Mouse (Mus musculus) liver, embryonic 12.5 days (tissue): ENCODE data around the gene Synpo2. TPM values are rescaled to one million over a fixed set of nuclear protein-coding genes. Genes with fewer than 3 reads are reported as not detected.
A peak's percentile ranks its signal among the peaks of the same experiment; 100 is the strongest.

ENCODE experiments used
- ATAC-seq: fragments of 200-750 bp; cut with Nextera tagmentation; 2 replicates; pipeline ENCODE4 v1.8.0; 2017; ENCODE audit warnings: moderate number of reproducible peaks, mild to moderate bottlenecking, moderate library complexity
- H3K27ac ChIP-seq: fragments of 300-500 bp; sonication (generic); 2 replicates; pipeline ENCODE4 v1.5.1; 2016; ENCODE audit warnings: mild to moderate bottlenecking
- H3K27me3 ChIP-seq: fragments of 300-500 bp; sonication (generic); replicated peaks from 2 replicates; pipeline ENCODE4 v1.6.1; 2016; ENCODE audit warnings: mild to moderate bottlenecking, moderate library complexity
- H3K36me3 ChIP-seq: fragments of 300-500 bp; sonication (generic); 2 replicates; pipeline ENCODE4 v1.6.1; 2016; ENCODE audit warnings: mild to moderate bottlenecking, moderate library complexity
- H3K4me1 ChIP-seq: fragments of 300-500 bp; sonication (generic); 2 replicates; pipeline ENCODE4 v1.6.1; 2016
- H3K4me2 ChIP-seq: fragments of 300-500 bp; sonication (generic); 2 replicates; pipeline ENCODE4 v1.6.1; 2016; ENCODE audit warnings: mild to moderate bottlenecking, moderate library complexity
- H3K4me3 ChIP-seq: fragments of 300-500 bp; sonication (generic); 2 replicates; pipeline ENCODE4 v1.5.1; 2016; ENCODE audit warnings: mild to moderate bottlenecking, moderate library complexity
- H3K9ac ChIP-seq: fragments of 300-500 bp; sonication (generic); 2 replicates; pipeline ENCODE4 v1.6.1; 2016; ENCODE audit warnings: mild to moderate bottlenecking, moderate library complexity
- H3K9me3 ChIP-seq: fragments of 300-500 bp; sonication (generic); replicated peaks from 2 replicates; pipeline ENCODE4 v1.6.1; 2016; ENCODE audit warnings: mild to moderate bottlenecking, moderate library complexity
- WGBS: fragments of 180-500 bp; shearing (Covaris S2); methylation state at CpG from one replicate; pipeline ENCODE4 v1.1.7; 2016; ENCODE audit not compliant: insufficient replicate concordance; 5-methylcytosine and 5-hydroxymethylcytosine counted together
- polyA plus RNA-seq: library from polyadenylated mRNA; unstranded; fragments of >200 nt; fragmentation: Nextera tagmentation; extraction: Ambion mirVana; gene quantifications from 2 replicates; pipeline ENCODE4 v1.2.1, GENCODE M21; 2016

The Synpo2 gene
- polyA plus RNA-seq, 1 experiment from 2014 or later, result 0.89 TPM

GRCm38 (mm10) chr3:123073351-123073750 is 162.6 kb downstream of the Synpo2 start:
- H3K9me3 ChIP-seq, result no peaks in the 10 kb centered on the region
- 0 out of 2 replicates have a peak, but pooled peaks cover 4% of the 10 kb centered on the region for H3K4me1 ChIP-seq
- no peaks in the 10 kb centered on the region for H3K36me3 ChIP-seq
- H3K27me3 ChIP-seq, result no peaks in the 10 kb centered on the region
- no peak overlapping the region for H3K9ac ChIP-seq
- H3K27ac ChIP-seq, result no peak overlapping the region
- no peak overlapping the region for H3K4me2 ChIP-seq
- no peak for ATAC-seq
- no peak overlapping the region for H3K4me3 ChIP-seq

GRCm38 (mm10) chr3:123072472-123072871 is 163.5 kb downstream of the Synpo2 start:
- no peaks in the 10 kb centered on the region for H3K9me3 ChIP-seq
- 0 out of 2 replicates have a peak, but pooled peaks cover 4% of the 10 kb centered on the region for H3K4me1 ChIP-seq
- H3K36me3 ChIP-seq, result no peaks in the 10 kb centered on the region
- no CpG with 5 or more reads among the region's 1 CpGs for WGBS
- H3K27ac ChIP-seq, result no peak overlapping the region
- ATAC-seq, result no peak
- H3K27me3 ChIP-seq, result no peaks in the 10 kb centered on the region
- H3K4me2 ChIP-seq, result no peak overlapping the region
- no peak overlapping the region for H3K9ac ChIP-seq
- H3K4me3 ChIP-seq, result no peak overlapping the region

GRCm38 (mm10) chr3:123070996-123071395 is 165.0 kb downstream of the Synpo2 start:
- no peak for ATAC-seq
- 67% methylated on average over 1 of the region's 1 CpGs for WGBS
- no peak overlapping the region for H3K27ac ChIP-seq

GRCm38 (mm10) chr3:123066836-123067235 is 169.1 kb downstream of the Synpo2 start:
- H3K4me2 ChIP-seq, result no peak overlapping the region
- 82% methylated on average over 7 of the region's 7 CpGs for WGBS
- H3K4me3 ChIP-seq, result no peak overlapping the region
- H3K27me3 ChIP-seq, result no peaks in the 10 kb centered on the region
- H3K36me3 ChIP-seq, result no peaks in the 10 kb centered on the region
- H3K9ac ChIP-seq, result no peak overlapping the region
- ATAC-seq, result no peak
- no peaks in the 10 kb centered on the region for H3K9me3 ChIP-seq
- H3K27ac ChIP-seq, result no peak overlapping the region
- H3K4me1 ChIP-seq, result 0 out of 2 replicates have a peak, but pooled peaks cover 4% of the 10 kb centered on the region

More at GRCm38 (mm10) chr3:123070996-123071395, 165.0 kb downstream of the Synpo2 start:
- no peak overlapping the region for H3K4me2 ChIP-seq
- no peaks in the 10 kb centered on the region for H3K27me3 ChIP-seq
- H3K9me3 ChIP-seq, result no peaks in the 10 kb centered on the region
- H3K9ac ChIP-seq, result no peak overlapping the region
- H3K36me3 ChIP-seq, result no peaks in the 10 kb centered on the region
- H3K4me1 ChIP-seq, result 0 out of 2 replicates have a peak, but pooled peaks cover 4% of the 10 kb centered on the region
- no peak overlapping the region for H3K4me3 ChIP-seq

GRCm38 (mm10) chr3:123065466-123065865 is 170.5 kb downstream of the Synpo2 start:
- H3K27ac ChIP-seq, result no peak overlapping the region
- WGBS, result 60% methylated on average over 5 of the region's 5 CpGs

GRCm38 (mm10) chr3:123064186-123064585 is 171.8 kb downstream of the Synpo2 start:
- Histone ChIP-seq H3K27me3 (no peaks in the 10 kb centered on the region), H3K9ac (no peak overlapping the region), H3K4me1 (no peaks in the 10 kb centered on the region), H3K4me2 (peak overlapping the region; percentile 6; the same call in 1 of the 2 replicates), H3K4me3 (no peak overlapping the region), H3K9me3 (no peaks in the 10 kb centered on the region), H3K36me3 (no peaks in the 10 kb centered on the region), H3K27ac (no peak overlapping the region)
- ATAC-seq, result no peak
- WGBS, result 38% methylated on average over 5 of the region's 5 CpGs

More at GRCm38 (mm10) chr3:123065466-123065865, 170.5 kb downstream of the Synpo2 start:
- no peaks in the 10 kb centered on the region for H3K36me3 ChIP-seq
- no peaks in the 10 kb centered on the region for H3K9me3 ChIP-seq
- H3K9ac ChIP-seq, result no peak overlapping the region
- H3K4me2 ChIP-seq, result no peak overlapping the region
- no peak for ATAC-seq
- H3K4me3 ChIP-seq, result no peak overlapping the region
- no peaks in the 10 kb centered on the region for H3K27me3 ChIP-seq
- H3K4me1 ChIP-seq, result no peaks in the 10 kb centered on the region

GRCm38 (mm10) chr3:123061931-123062330 is 174.0 kb downstream of the Synpo2 start:
- Histone ChIP-seq H3K9ac (no peak overlapping the region), H3K4me1 (no peaks in the 10 kb centered on the region), H3K27ac (no peak overlapping the region), H3K4me3 (no peak overlapping the region), H3K4me2 (no peak overlapping the region), H3K27me3 (no peaks in the 10 kb centered on the region), H3K9me3 (no peaks in the 10 kb centered on the region), H3K36me3 (no peaks in the 10 kb centered on the region)
- no peak for ATAC-seq
- 59% methylated on average over 2 of the region's 2 CpGs for WGBS

- Histone ChIP-seq H3K27me3 (no peaks in the 10 kb centered on the region), H3K4me1 (no peaks in the 10 kb centered on the region), H3K27ac (no peak overlapping the region), H3K9me3 (no peaks in the 10 kb centered on the region), H3K36me3 (no peaks in the 10 kb centered on the region), H3K4me2 (no peak overlapping the region), H3K4me3 (no peak overlapping the region), H3K9ac (no peak overlapping the region)
- WGBS, result 69% methylated on average over 1 of the region's 1 CpGs
- no peak for ATAC-seq
Observed at GRCm38 (mm10) chr3:123058832-123059231, 177.1 kb downstream of the Synpo2 start.

GRCm38 (mm10) chr3:123054178-123054577 is 181.8 kb downstream of the Synpo2 start:
- no peaks in the 10 kb centered on the region for H3K9me3 ChIP-seq
- no peaks in the 10 kb centered on the region for H3K27me3 ChIP-seq
- H3K4me3 ChIP-seq, result no peak overlapping the region
- ATAC-seq, result no peak
- H3K36me3 ChIP-seq, result no peaks in the 10 kb centered on the region
- no peak overlapping the region for H3K4me2 ChIP-seq
- no peaks in the 10 kb centered on the region for H3K4me1 ChIP-seq
- WGBS, result 78% methylated on average over 5 of the region's 5 CpGs
- no peak overlapping the region for H3K27ac ChIP-seq
- no peak overlapping the region for H3K9ac ChIP-seq

- H3K4me2 ChIP-seq, result no peak overlapping the region
- no peaks in the 10 kb centered on the region for H3K9me3 ChIP-seq
- H3K27me3 ChIP-seq, result no peaks in the 10 kb centered on the region
- H3K4me1 ChIP-seq, result no peaks in the 10 kb centered on the region
- H3K36me3 ChIP-seq, result no peaks in the 10 kb centered on the region
- H3K4me3 ChIP-seq, result no peak overlapping the region
- H3K9ac ChIP-seq, result no peak overlapping the region
- WGBS, result 51% methylated on average over 8 of the region's 8 CpGs
- no peak for ATAC-seq
- no peak overlapping the region for H3K27ac ChIP-seq
Observed at GRCm38 (mm10) chr3:123053192-123053938, 182.6 kb downstream of the Synpo2 start.

- H3K4me3 ChIP-seq, result no peak overlapping the region
- H3K36me3 ChIP-seq, result no peaks in the 10 kb centered on the region
- 80% methylated on average over 1 of the region's 1 CpGs for WGBS
- no peaks in the 10 kb centered on the region for H3K9me3 ChIP-seq
- no peak for ATAC-seq
- no peak overlapping the region for H3K4me2 ChIP-seq
- H3K27me3 ChIP-seq, result no peaks in the 10 kb centered on the region
- no peaks in the 10 kb centered on the region for H3K4me1 ChIP-seq
- H3K27ac ChIP-seq, result no peak overlapping the region
- H3K9ac ChIP-seq, result no peak overlapping the region
Observed at GRCm38 (mm10) chr3:123042308-123042707, 193.6 kb downstream of the Synpo2 start.

GRCm38 (mm10) chr3:123034752-123035151 is 201.2 kb downstream of the Synpo2 start, which contains the start of gene Myoz2:
Myoz2 (minus strand) TSS chr3:123035015.
- H3K4me2 ChIP-seq, result no peak within 1 kb of the TSS
- WGBS, result 77% methylated on average over 7 of the region's 7 CpGs
- H3K27me3 ChIP-seq, result no peaks in the 10 kb centered on the region
- H3K9ac ChIP-seq, result no peak within 1 kb of the TSS
- H3K4me3 ChIP-seq, result no peak within 1 kb of the TSS
- no peak within 1 kb of the TSS for H3K27ac ChIP-seq
- no peaks in the 10 kb centered on the region for H3K9me3 ChIP-seq
- no peaks in the 10 kb centered on the region for H3K4me1 ChIP-seq
- no peaks in the 10 kb centered on the region for H3K36me3 ChIP-seq
- ATAC-seq, result no peak
